Mouse (Mus musculus): Measurements from ENCODE around the gene Nr5a1. TPM values are rescaled to one million over a fixed set of nuclear protein-coding genes. Genes with fewer than 3 reads are reported as not detected.

Nr5a1 gene
- polyA plus RNA-seq, 1 experiment from 2014 or later = 0.04 TPM

DNA sequence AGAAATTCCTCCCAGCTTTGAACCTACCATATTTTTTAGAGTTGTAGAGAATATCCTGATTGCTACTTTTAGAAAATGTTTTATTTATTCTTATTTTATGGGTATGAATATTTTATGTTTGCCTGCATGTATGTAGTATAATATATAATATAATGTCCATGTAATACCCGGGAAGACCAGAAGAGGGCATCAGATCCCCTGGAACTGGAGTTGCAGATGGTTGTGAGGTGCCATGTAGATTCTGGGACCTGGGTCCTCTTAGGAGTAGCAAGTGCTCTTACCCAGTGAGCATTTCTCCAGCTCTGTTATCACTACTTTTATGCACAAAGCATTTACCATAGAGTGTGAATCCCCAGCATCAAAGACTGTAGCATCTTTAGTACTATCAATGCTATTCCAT is 52.9 kb downstream of the Nr5a1 start:
- peak; percentile 64 for TF ChIP-seq CTCF (IDR thresholded peaks at IDR 0.05; ENCODE audit: low read depth)
- WGBS = 6% methylated on average over 1 of the region's 1 CpGs
- 0 out of 2 replicates have a peak, but pooled peaks cover 4% of the 10 kb centered on the region for H3K27me3 ChIP-seq (replicated peaks; ENCODE audit: control insufficient read depth, insufficient read depth, low read length)
- no peaks in the 10 kb centered on the region for H3K36me3 ChIP-seq (ENCODE audit: control insufficient read depth, insufficient read depth)
- no peak overlapping the region for H3K27ac ChIP-seq (ENCODE audit: low read depth, low read length)
- H3K4me2 ChIP-seq (replicated peaks; ENCODE audit: low read depth) = no peak overlapping the region
- H3K4me1 ChIP-seq (replicated peaks; ENCODE audit: control insufficient read depth, insufficient read depth, low read length) = no peaks in the 10 kb centered on the region
- ATAC-seq = no peak
- no peaks in the 10 kb centered on the region for H3K9me3 ChIP-seq (ENCODE audit: control insufficient read depth)
- no peak overlapping the region for H3K9ac ChIP-seq (ENCODE audit: low read depth, low read length)
- H3K4me3 ChIP-seq (ENCODE audit: low read depth, low read length) = no peak overlapping the region

DNA sequence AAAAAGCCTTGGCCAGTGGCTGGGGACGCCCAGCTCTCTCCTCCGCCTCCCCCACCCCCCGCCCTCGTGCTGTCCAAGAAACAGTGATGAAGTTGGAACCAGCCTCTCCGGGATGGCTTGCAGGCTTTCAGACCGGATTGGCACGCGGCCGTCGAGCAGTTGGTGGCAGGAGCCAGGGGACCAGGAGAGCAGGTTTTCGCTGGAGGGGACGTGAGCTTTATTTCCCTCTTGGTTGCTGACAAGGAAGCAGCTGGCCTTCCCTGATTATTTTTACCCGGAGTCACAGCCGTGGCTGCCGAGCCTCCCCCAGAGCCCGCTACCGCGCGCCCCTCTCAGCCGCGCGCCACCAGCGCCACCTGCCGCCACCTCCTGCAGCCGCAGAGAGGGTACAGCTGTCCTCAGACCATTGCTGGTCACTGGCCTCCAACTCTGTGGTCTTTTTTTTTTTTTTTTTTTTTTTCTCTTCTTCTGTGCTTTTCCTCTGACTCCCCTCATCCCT is 56.0 kb downstream of the Nr5a1 start:
- ATAC-seq = peak; percentile 65; the same call in 1 of the 2 replicates
- peak overlapping the region; percentile 29 for H3K4me3 ChIP-seq (ENCODE audit: low read depth, low read length)
- H3K9ac ChIP-seq (ENCODE audit: low read depth, low read length) = no peak overlapping the region
- H3K4me2 ChIP-seq (replicated peaks; ENCODE audit: low read depth) = peak overlapping the region; percentile 62
- H3K4me1 ChIP-seq (replicated peaks; ENCODE audit: control insufficient read depth, insufficient read depth, low read length) = no peaks in the 10 kb centered on the region
- peak; percentile 93 for TF ChIP-seq CTCF (IDR thresholded peaks at IDR 0.05; ENCODE audit: low read depth)
- no peak overlapping the region for H3K27ac ChIP-seq (ENCODE audit: low read depth, low read length)
- no peaks in the 10 kb centered on the region for H3K9me3 ChIP-seq (ENCODE audit: control insufficient read depth)
- 0 out of 2 replicates have a peak, but pooled peaks cover 4% of the 10 kb centered on the region for H3K27me3 ChIP-seq (replicated peaks; ENCODE audit: control insufficient read depth, insufficient read depth, low read length)
- no peaks in the 10 kb centered on the region for H3K36me3 ChIP-seq (ENCODE audit: control insufficient read depth, insufficient read depth)
- WGBS = 2% methylated on average over 24 of the region's 25 CpGs

- Histone ChIP-seq H3K36me3 (ENCODE audit: control insufficient read depth, insufficient read depth) (no peaks in the 10 kb centered on the region), H3K4me2 (replicated peaks; ENCODE audit: low read depth) (no peak overlapping the region), H3K27me3 (replicated peaks; ENCODE audit: control insufficient read depth, insufficient read depth, low read length) (0 out of 2 replicates have a peak, but pooled peaks cover 4% of the 10 kb centered on the region), H3K9ac (ENCODE audit: low read depth, low read length) (no peak overlapping the region), H3K4me1 (replicated peaks; ENCODE audit: control insufficient read depth, insufficient read depth, low read length) (no peaks in the 10 kb centered on the region), H3K27ac (ENCODE audit: low read depth, low read length) (no peak overlapping the region), H3K4me3 (ENCODE audit: low read depth, low read length) (no peak overlapping the region), H3K9me3 (ENCODE audit: control insufficient read depth) (no peaks in the 10 kb centered on the region)
- WGBS = 80% methylated on average over 2 of the region's 2 CpGs
- ATAC-seq = no peak
- TF ChIP-seq CTCF (IDR thresholded peaks at IDR 0.05; ENCODE audit: low read depth) = no peak
Measured at GRCm38 (mm10) chr2:38653694-38654093, 60.6 kb downstream of the Nr5a1 start.

DNA sequence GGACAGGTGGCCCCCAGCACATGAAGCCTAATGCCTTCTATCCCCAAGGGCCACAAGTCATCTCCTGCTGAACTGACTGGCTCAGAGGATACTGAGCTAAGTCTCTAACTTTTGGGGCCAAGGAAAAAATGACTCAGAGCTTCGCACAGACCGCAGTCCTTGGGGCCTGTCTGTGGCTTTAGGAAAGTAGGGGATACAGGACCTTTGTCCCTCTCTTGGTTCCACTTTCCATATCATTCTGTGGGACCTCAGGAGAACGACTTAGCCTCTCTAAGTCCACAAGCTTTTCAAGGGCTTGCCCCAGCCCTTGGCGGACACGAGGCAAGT is 61.1 kb downstream of the Nr5a1 start:
- H3K36me3 ChIP-seq (ENCODE audit: control insufficient read depth, insufficient read depth) = no peaks in the 10 kb centered on the region
- WGBS = 86% methylated on average over 5 of the region's 5 CpGs
- no peak overlapping the region for H3K4me3 ChIP-seq (ENCODE audit: low read depth, low read length)
- ATAC-seq = no peak
- no peak overlapping the region for H3K4me2 ChIP-seq (replicated peaks; ENCODE audit: low read depth)
- H3K9ac ChIP-seq (ENCODE audit: low read depth, low read length) = no peak overlapping the region
- H3K27me3 ChIP-seq (replicated peaks; ENCODE audit: control insufficient read depth, insufficient read depth, low read length) = 0 out of 2 replicates have a peak, but pooled peaks cover 4% of the 10 kb centered on the region
- no peak overlapping the region for H3K27ac ChIP-seq (ENCODE audit: low read depth, low read length)
- H3K9me3 ChIP-seq (ENCODE audit: control insufficient read depth) = no peaks in the 10 kb centered on the region
- no peak for TF ChIP-seq CTCF (IDR thresholded peaks at IDR 0.05; ENCODE audit: low read depth)
- H3K4me1 ChIP-seq (replicated peaks; ENCODE audit: control insufficient read depth, insufficient read depth, low read length) = no peaks in the 10 kb centered on the region

GRCm38 (mm10) chr2:38652565-38653292 is 61.6 kb downstream of the Nr5a1 start:
- Histone ChIP-seq H3K4me2 (replicated peaks; ENCODE audit: low read depth) (no peak overlapping the region), H3K4me3 (ENCODE audit: low read depth, low read length) (no peak overlapping the region)
- 69% methylated on average over 10 of the region's 10 CpGs for WGBS

DNA sequence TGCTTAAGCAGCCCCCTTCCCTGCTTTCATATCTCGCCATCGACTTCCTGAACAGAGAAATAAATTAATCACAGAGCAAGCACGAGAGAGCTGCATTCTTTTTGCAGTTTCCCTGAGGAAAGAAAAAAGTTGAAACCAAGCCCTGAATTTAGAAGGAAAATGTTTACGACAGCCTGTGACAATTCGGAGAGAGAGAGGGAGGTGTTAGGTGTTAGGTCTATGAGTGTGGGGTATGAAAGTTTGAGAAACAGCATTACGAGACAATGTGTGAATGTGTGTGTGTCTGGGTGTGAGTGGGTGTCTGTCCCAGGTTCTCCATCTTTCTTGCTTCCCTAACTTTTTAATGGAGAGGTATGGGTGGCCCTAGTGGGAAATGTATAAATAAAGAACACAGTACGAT is 62.2 kb downstream of the Nr5a1 start:
- H3K36me3 ChIP-seq (ENCODE audit: control insufficient read depth, insufficient read depth) = no peaks in the 10 kb centered on the region
- 70% methylated on average over 7 of the region's 7 CpGs for WGBS
- no peaks in the 10 kb centered on the region for H3K4me1 ChIP-seq (replicated peaks; ENCODE audit: control insufficient read depth, insufficient read depth, low read length)
- ATAC-seq = no peak
- TF ChIP-seq CTCF (IDR thresholded peaks at IDR 0.05; ENCODE audit: low read depth) = no peak
- H3K27ac ChIP-seq (ENCODE audit: low read depth, low read length) = no peak overlapping the region
- 0 out of 2 replicates have a peak, but pooled peaks cover 4% of the 10 kb centered on the region for H3K27me3 ChIP-seq (replicated peaks; ENCODE audit: control insufficient read depth, insufficient read depth, low read length)
- H3K9ac ChIP-seq (ENCODE audit: low read depth, low read length) = no peak overlapping the region
- no peak overlapping the region for H3K4me2 ChIP-seq (replicated peaks; ENCODE audit: low read depth)
- H3K4me3 ChIP-seq (ENCODE audit: low read depth, low read length) = no peak overlapping the region
- no peaks in the 10 kb centered on the region for H3K9me3 ChIP-seq (ENCODE audit: control insufficient read depth)

More at GRCm38 (mm10) chr2:38652565-38653292, 61.6 kb downstream of the Nr5a1 start:
- H3K27me3 ChIP-seq (replicated peaks; ENCODE audit: control insufficient read depth, insufficient read depth, low read length) = 0 out of 2 replicates have a peak, but pooled peaks cover 4% of the 10 kb centered on the region
- no peaks in the 10 kb centered on the region for H3K36me3 ChIP-seq (ENCODE audit: control insufficient read depth, insufficient read depth)
- H3K4me1 ChIP-seq (replicated peaks; ENCODE audit: control insufficient read depth, insufficient read depth, low read length) = no peaks in the 10 kb centered on the region
- H3K9ac ChIP-seq (ENCODE audit: low read depth, low read length) = no peak overlapping the region
- no peaks in the 10 kb centered on the region for H3K9me3 ChIP-seq (ENCODE audit: control insufficient read depth)
- TF ChIP-seq CTCF (IDR thresholded peaks at IDR 0.05; ENCODE audit: low read depth) = no peak
- H3K27ac ChIP-seq (ENCODE audit: low read depth, low read length) = no peak overlapping the region
- no peak for ATAC-seq
